Mouse (Mus musculus) retina, embryonic 14.5 days (tissue): Measurements from ENCODE around the gene Gm21981.

Experiments used
- DNase-seq: peaks from one replicate; pipeline ENCODE4 v3.0.0-alpha.2; 2015; ENCODE audit warnings: low spot score

Gene Gm21981

GRCm38 (mm10) chr17:47702548-47703345, 8.5 kb upstream of the Gm21981 start:
- no peak for DNase-seq

GRCm38 (mm10) chr17:47701793-47702192, 7.5 kb upstream of the Gm21981 start:
- no peak for DNase-seq

- DNase-seq = no peak
These were observed 4.8 kb upstream of the Gm21981 start for GRCm38 (mm10) chr17:47699055-47699454.

GRCm38 (mm10) chr17:47698156-47698555, 3.9 kb upstream of the Gm21981 start:
- no peak for DNase-seq

- no peak for DNase-seq
These were observed 1.1 kb upstream of the Gm21981 start for GRCm38 (mm10) chr17:47695337-47695710.

- peak; percentile 98 for DNase-seq
These were observed 465 bp upstream of the Gm21981 start, which contains the start of gene Prickle4 for GRCm38 (mm10) chr17:47694503-47695336. TSS of gene Prickle4 (minus strand) at chr17:47694736.

GRCm38 (mm10) chr17:47693671-47694441, 399 bp downstream of the Gm21981 start:
- DNase-seq = no peak

GRCm38 (mm10) chr17:47691650-47692049, 2.6 kb downstream of the Gm21981 start:
- DNase-seq = no peak

- DNase-seq = no peak
These were observed 4.4 kb downstream of the Gm21981 start for GRCm38 (mm10) chr17:47689894-47690293.

DNA sequence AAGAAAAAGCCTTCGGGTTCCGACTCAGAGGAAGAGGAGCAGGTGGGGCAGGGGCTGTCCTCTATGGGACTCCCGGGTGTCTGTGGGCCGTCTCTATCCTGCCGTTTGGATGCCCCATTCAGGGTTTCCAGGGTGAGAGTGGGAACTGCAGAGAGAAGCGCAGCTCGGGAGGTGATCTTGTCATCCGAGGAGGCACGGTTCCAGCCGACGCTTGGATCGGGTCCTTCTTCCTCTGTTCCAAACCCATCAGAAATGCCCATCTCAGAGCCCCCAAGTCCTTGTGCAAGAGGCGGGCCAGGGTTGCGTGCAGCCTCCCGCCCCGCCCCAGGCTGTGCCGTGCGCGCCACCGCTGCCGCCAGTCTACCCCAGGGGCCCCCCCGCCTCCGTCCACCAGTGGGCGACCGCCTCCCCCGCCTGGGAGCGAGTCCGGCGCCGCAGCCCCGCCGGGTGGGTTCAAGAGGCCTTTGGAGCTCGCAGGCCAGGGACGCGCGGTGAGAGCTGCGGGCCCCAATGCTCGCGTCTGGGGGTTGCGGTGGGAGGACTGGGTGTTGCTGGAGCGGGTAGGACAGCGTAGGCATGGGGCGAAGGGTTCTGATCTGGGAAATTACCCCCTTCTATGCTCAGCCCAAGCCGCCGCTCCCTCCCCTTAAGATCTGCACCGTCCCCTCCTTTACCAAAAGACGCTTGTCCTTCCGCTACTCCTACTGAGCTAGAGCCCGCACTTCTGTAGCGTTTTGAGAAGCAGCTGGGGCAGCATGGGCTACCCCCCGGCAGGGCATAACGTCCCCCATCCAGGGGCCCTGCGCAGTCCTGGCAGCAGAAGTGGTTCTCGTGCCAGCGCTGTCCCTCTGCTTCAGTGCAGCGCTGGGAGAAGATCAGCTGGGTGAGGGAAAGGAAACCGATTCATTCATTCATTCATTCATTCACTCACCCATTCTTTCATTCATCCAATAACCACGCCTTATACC, 5.4 kb downstream of the Gm21981 start, which contains the start of gene Frs3:
TSS of gene Frs3 (plus strand) at position 423 of the 968 bp plus-strand sequence.
- DNase-seq = peak; percentile 67

- no peak for DNase-seq
These were observed 6.0 kb downstream of the Gm21981 start, which contains the start of gene Tomm6 for GRCm38 (mm10) chr17:47688344-47688607. TSS of gene Tomm6 (minus strand) at chr17:47688386.

DNA sequence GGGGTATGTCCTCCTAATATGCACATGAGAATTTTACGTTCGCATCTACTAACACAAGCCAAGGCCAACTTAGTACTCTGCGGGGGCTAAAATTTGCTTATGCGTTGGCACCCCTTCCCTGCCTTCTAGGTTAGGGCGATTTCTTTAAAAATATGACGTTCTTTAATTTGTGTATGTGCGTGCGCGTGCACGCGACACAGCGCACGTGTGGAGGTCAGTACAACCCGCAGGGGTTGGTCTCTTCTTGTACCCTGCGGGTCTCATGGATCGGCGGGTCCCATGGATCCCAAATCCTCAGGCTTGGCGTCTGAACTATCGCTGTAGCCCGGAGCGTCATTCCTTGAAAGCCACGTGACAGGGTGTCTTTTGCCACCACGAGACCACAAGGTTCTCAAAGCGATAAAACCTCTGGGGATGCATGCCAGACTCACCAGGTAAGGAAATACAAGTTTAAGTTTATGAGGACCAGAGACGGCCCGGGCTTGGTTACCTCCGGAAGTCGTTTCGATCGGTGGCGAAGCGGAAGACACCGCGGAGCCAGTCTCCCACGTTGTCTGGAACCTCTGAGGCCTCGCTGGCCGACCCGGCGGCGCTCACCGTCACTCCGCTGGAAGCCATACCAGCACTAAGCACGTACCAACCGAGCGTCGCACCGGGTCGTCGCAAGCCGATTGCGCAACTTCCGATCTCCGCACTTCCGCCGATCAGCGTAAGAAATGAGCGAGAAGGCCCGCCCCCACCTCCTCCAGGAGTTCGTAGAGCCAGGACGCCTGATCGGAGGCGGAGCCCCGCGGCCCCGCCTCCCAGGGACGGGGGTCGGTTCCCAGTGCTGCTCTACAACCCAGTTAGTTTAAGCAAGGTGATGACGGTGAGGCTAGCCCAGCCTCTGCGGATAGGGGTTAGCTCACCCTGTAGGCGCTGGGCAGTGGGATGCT, 6.6 kb downstream of the Gm21981 start:
- DNase-seq = peak; percentile 97

DNA sequence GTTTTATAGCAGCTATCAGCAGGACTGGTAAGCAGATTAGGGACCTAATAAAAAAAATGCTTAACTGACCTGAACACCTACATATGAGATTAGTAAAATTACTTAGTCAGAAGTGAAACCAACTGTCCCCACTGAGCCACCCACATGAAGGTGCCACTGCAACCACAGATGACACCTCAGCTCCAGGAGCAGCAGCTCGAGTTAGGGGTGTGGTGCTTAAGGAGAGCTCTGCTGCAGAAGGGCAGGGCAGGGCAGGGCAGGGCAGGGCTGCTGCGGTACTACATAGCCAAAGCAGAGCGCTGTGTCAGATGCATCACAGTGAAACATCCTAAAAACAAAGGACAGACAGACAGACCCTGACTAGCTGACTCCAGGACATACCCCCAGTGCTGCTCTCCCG, 11.4 kb downstream of the Gm21981 start:
- DNase-seq = no peak

DNA sequence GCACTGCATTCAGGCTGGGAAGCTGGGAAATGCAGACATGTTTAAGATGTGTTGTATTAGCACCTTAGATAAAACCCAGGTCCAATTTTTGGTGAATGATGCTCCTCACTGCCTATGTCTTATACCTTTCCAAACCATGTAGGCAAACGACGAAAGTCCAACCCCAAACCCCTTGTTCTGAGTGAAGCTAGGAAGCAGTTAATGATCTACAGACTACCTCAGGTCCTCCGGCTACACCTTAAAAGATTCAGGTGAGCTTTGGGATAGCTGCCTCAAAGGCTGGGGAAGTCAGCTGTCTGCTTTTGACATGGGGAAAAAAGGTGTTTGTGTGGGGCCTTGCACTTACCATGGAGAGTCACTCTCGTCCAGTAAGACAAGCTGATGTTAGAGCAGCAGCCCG, 15.6 kb downstream of the Gm21981 start:
- no peak for DNase-seq

DNA sequence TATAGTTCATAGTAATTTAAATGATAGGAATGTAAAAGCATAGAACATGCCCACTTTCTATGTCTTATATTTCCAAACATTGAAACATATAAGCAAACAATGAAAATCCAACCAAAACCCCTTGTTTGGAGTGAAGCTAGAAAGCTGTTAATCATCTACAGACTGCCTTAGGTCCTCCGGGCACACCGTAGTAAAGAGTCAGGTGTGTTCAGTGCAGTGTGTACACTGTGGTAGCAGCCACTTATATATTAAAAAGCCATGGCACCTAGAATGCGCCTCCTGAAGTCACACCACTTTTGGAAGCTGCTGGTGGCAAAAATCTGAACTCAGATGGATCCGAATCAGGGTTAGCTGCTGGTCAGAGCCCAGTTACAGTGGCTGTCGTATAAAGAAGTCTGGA, 16.0 kb downstream of the Gm21981 start:
- DNase-seq = no peak

GRCm38 (mm10) chr17:47676581-47676980, 17.7 kb downstream of the Gm21981 start:
- peak; percentile 91 for DNase-seq

DNA sequence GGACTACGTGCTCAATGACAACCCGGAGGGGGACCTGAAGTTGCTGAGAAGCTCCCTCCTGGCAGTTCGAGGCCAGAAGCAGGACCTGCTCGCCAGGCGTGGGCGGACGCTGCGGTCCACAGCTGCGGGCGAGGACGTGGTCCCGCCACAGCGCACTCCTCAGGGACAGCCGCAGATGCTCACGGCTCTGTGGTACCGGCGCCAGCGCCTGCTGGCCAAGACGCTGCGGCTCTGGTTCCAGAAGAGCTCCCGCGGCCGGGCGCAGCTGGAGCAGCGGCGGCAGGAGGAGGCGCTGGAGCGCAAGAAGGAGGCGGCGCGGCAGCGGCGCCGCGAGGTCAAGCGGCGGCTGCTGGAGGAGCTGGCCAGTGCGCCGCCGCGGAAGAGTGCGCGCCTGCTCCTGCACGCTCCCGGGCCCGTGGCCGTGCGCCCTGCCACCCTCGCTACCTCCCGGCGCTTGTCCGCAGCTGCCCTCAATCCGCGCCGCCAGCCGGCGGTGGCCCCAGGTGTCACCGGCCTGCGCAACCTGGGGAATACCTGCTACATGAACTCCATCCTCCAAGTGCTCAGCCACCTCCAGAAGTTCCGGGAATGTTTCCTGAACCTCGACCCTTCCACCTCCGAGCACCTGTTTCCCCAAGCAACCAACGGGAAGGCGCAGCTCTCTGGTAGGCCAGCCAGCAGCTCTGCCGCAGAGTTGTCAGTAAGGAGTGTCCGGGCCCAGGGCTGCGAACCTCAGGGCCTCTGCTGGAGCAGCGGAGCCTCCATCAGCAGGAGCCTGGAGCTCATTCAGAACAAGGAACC, 21.7 kb downstream of the Gm21981 start:
- DNase-seq = peak; percentile 78

- no peak for DNase-seq
These were observed 22.3 kb downstream of the Gm21981 start for GRCm38 (mm10) chr17:47671988-47672310.

GRCm38 (mm10) chr17:47669166-47669565, 25.1 kb downstream of the Gm21981 start:
- no peak for DNase-seq
